Mouse (Mus musculus) spleen, postnatal 0 days (tissue): ENCODE data around the gene Cela3a. TPM values are rescaled to one million over a fixed set of nuclear protein-coding genes. Genes with fewer than 3 reads are reported as not detected.

Experiments
- polyA plus RNA-seq: library from polyadenylated mRNA; unstranded; fragments of >200 nt; fragmentation: Nextera tagmentation; extraction: Ambion mirVana; gene quantifications from 2 replicates; pipeline ENCODE4 v1.2.1, GENCODE M21; 2015

Gene Cela3a
- polyA plus RNA-seq, result not detected in 2 replicates

GRCm38 (mm10) chr4:137409691-137410090 lies at the start of gene Cela3a:
Gene Cela3a, minus strand, starts transcription at chr4:137409791.

GRCm38 (mm10) chr4:137453234-137453767 lies 43.7 kb upstream of the Cela3a start, which contains the start of gene 1700013G24Rik:
Gene 1700013G24Rik, plus strand, starts transcription at chr4:137453284.

GRCm38 (mm10) chr4:137430502-137430901 lies 20.9 kb upstream of the Cela3a start, which contains the start of gene Cela3b:
Gene Cela3b, minus strand, starts transcription at chr4:137430540.

GRCm38 (mm10) chr4:137357517-137358254 lies 51.9 kb downstream of the Cela3a start, which contains the start of gene Cdc42:
Gene Cdc42, minus strand, starts transcription at chr4:137357720.

Other genes starting within 250 kb of the Cela3a start
- gene Wnt4, start 132.3 kb downstream of the Cela3a start, polyA plus RNA-seq, result 0.18 and 0.24 TPM in 2 replicates
- gene Cdc42, start 52.1 kb downstream of the Cela3a start, polyA plus RNA-seq, result 314 and 362 TPM in 2 replicates
- 21.7 and 60.5 TPM in 2 replicates for gene Cela3b, start 20.7 kb upstream of the Cela3a start, polyA plus RNA-seq
- not detected in 2 replicates for gene 1700013G24Rik, start 43.5 kb upstream of the Cela3a start, polyA plus RNA-seq
- 8.8 and 10.3 TPM in 2 replicates for gene Hspg2, start 59.0 kb upstream of the Cela3a start, polyA plus RNA-seq
- not detected in 2 replicates for gene Ldlrad2, start 164.8 kb upstream of the Cela3a start, polyA plus RNA-seq
- 37.9 and 42.3 TPM in 2 replicates for gene Usp48, start 184.0 kb upstream of the Cela3a start, polyA plus RNA-seq